In the genomic region with DNA sequence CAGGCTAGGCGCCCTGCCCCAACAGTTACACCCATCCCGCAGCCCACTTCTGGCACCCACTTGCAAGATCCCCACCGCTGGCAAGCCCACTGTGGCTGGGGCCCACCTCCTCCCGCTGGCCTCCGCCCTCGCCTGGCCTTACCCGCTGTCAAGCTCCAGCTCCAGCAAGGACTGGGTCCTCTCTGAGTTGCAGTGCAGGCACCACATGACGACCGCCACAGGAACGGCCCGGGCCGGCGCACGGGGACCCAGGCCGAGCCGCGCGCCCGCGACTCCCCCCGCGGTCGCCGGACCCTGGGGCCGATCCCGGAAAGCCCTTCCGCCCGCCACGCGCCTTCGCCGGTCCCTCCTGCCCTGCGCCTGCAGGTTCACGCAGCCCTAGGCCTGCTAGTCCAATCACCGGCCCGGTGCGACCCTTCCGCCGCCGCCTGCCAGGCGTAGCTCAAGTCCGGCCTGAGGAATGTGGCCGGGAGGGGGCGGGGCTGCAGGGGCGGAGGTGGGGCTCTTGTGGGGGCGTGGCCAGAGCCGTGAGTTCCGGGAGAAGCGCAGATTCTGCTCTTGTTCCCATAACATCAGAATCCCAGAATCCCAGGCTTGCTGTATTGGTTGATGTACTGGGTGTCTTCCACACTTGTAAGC, we compare ENCODE assay signal across 8 mouse cellular contexts.
DNase-seq lines count a peak whose midpoint lies in the region; ATAC-seq lines count a peak whose summit lies in the region.

No protein-coding gene starts in this region.

- H3K27me3 ChIP-seq in lung, embryonic 15.5 days, result no peaks in the 10 kb centered on the region

- H3K4me3 ChIP-seq in lung, embryonic 15.5 days, result peak overlapping the region; percentile 81

- under 1% methylated on average over 49 of the region's 49 CpGs for WGBS in lung, embryonic 15.5 days

- DNase-seq in layer of hippocampus, postnatal 10 days (ENCODE audit: low spot score in 2 of 2), result peak; percentile 59 to 65
- DNase-seq in layer of hippocampus, adult 18-20 months (ENCODE audit: low spot score in 2 of 2), result no peak
- peak; percentile 92 for DNase-seq in embryo, embryonic 10.5 days (ENCODE audit: low spot score)
- peak; percentile 99 for DNase-seq in heart, adult 11 months
- DNase-seq in kidney, adult 11 months, result peak; percentile 86
- DNase-seq in ovary, adult 18-20 months (ENCODE audit: low spot score), result peak; percentile 81
- peak; percentile 86 for DNase-seq in thymus, postnatal 4 days

- H3K27ac ChIP-seq in lung, embryonic 15.5 days, result peak overlapping the region; percentile 90

- no peaks in the 10 kb centered on the region for H3K36me3 ChIP-seq in lung, embryonic 15.5 days

- H3K4me1 ChIP-seq in lung, embryonic 15.5 days, result peaks cover 78% of the 10 kb centered on the region

- no peaks in the 10 kb centered on the region for H3K9me3 ChIP-seq in lung, embryonic 15.5 days

- peak overlapping the region; percentile 72 for H3K9ac ChIP-seq in lung, embryonic 15.5 days

- ATAC-seq in lung, embryonic 15.5 days (ENCODE audit: borderline replicate concordance, extremely low read depth, low FRiP score, low TSS enrichment), result peak; percentile 85

- peak overlapping the region; percentile 69 for H3K4me2 ChIP-seq in lung, embryonic 15.5 days

Comparison
In these comparisons a context has a peak if more than half of its experiments do, and no peak if none do; other contexts are left out.
1. DNase-seq: peak in layer of hippocampus, postnatal 10 days (2 of 2), embryo, embryonic 10.5 days (single experiment), heart, adult 11 months (single experiment), kidney, adult 11 months (single experiment), ovary, adult 18-20 months (single experiment) and thymus, postnatal 4 days (single experiment); none in layer of hippocampus, adult 18-20 months (0 of 2).